Mouse (Mus musculus): ENCODE measurements around the gene Olfr557. TPM values are rescaled to one million over a fixed set of nuclear protein-coding genes. Genes with fewer than 3 reads are reported as not detected.

The Olfr557 gene
- not detected in 2 replicates for polyA plus RNA-seq (2012; rRNA removed; ENCODE audit: low replicate concordance)

GRCm38 (mm10) chr7:102695358-102696125 is at the start of gene Olfr557:
Gene Olfr557, plus strand, starts transcription at chr7:102695910.

GRCm38 (mm10) chr7:102658523-102658922 is 37.2 kb upstream of the Olfr557 start, which contains the start of gene Olfr555:
Gene Olfr555, plus strand, starts transcription at chr7:102658823.

GRCm38 (mm10) chr7:102664599-102664998 is 31.1 kb upstream of the Olfr557 start, which contains the start of gene Olfr556:
Gene Olfr556, plus strand, starts transcription at chr7:102664899.

GRCm38 (mm10) chr7:102686944-102687501 is 8.7 kb upstream of the Olfr557 start, which contains the start of gene Trim68:
Gene Trim68, minus strand, starts transcription at chr7:102687327.

GRCm38 (mm10) chr7:102701915-102702314 is 6.2 kb downstream of the Olfr557 start, which contains the start of gene Olfr558:
Gene Olfr558, plus strand, starts transcription at chr7:102702215.

GRCm38 (mm10) chr7:102718970-102719369 is 23.3 kb downstream of the Olfr557 start, which contains the start of gene Olfr33:
Gene Olfr33, minus strand, starts transcription at chr7:102719070.

GRCm38 (mm10) chr7:102727391-102727790 is 31.7 kb downstream of the Olfr557 start, which contains the start of gene Olfr559:
Gene Olfr559, minus strand, starts transcription at chr7:102727491.

Other genes starting within 250 kb of the Olfr557 start
- gene Olfr543, start 214.2 kb upstream of the Olfr557 start, polyA plus RNA-seq (2012; rRNA removed; ENCODE audit: low replicate concordance) = not detected in 2 replicates
- gene Olfr544, start 207.6 kb upstream of the Olfr557 start, polyA plus RNA-seq (2012; rRNA removed; ENCODE audit: low replicate concordance) = not detected in 2 replicates
- gene Olfr545, start 196.3 kb upstream of the Olfr557 start, polyA plus RNA-seq (2012; rRNA removed; ENCODE audit: low replicate concordance) = not detected in 2 replicates
- gene Olfr547, start 161.2 kb upstream of the Olfr557 start, polyA plus RNA-seq (2012; rRNA removed; ENCODE audit: low replicate concordance) = not detected in 2 replicates
- not detected in 2 replicates for gene Olfr548-ps1, start 155.0 kb upstream of the Olfr557 start, polyA plus RNA-seq (2012; rRNA removed; ENCODE audit: low replicate concordance)
- not detected in 2 replicates for gene Olfr549, start 146.0 kb upstream of the Olfr557 start, polyA plus RNA-seq (2012; rRNA removed; ENCODE audit: low replicate concordance)
- gene Trim21, start 130.4 kb upstream of the Olfr557 start, polyA plus RNA-seq (2012; rRNA removed; ENCODE audit: low replicate concordance) = 6.6 and 12.9 TPM in 2 replicates
- 0.78 and 0.91 TPM in 2 replicates for gene Olfr550, start 124.5 kb upstream of the Olfr557 start, polyA plus RNA-seq (2012; rRNA removed; ENCODE audit: low replicate concordance)
- not detected in 2 replicates for gene Olfr551, start 104.0 kb upstream of the Olfr557 start, polyA plus RNA-seq (2012; rRNA removed; ENCODE audit: low replicate concordance)
- not detected in 2 replicates for gene Olfr552, start 98.1 kb upstream of the Olfr557 start, polyA plus RNA-seq (2012; rRNA removed; ENCODE audit: low replicate concordance)
- gene Olfr553, start 77.7 kb upstream of the Olfr557 start, polyA plus RNA-seq (2012; rRNA removed; ENCODE audit: low replicate concordance) = not detected in 2 replicates
- not detected in 2 replicates for gene Olfr554, start 57.5 kb upstream of the Olfr557 start, polyA plus RNA-seq (2012; rRNA removed; ENCODE audit: low replicate concordance)
- gene Olfr555, start 37.1 kb upstream of the Olfr557 start, polyA plus RNA-seq (2012; rRNA removed; ENCODE audit: low replicate concordance) = not detected in 2 replicates
- gene Olfr556, start 31.0 kb upstream of the Olfr557 start, polyA plus RNA-seq (2012; rRNA removed; ENCODE audit: low replicate concordance) = not detected in 2 replicates
- gene Trim68, start 8.6 kb upstream of the Olfr557 start, polyA plus RNA-seq (2012; rRNA removed; ENCODE audit: low replicate concordance) = 23.8 and 50.9 TPM in 2 replicates
- gene Olfr558, start 6.3 kb downstream of the Olfr557 start, polyA plus RNA-seq (2012; rRNA removed; ENCODE audit: low replicate concordance) = 2.3 and 6.1 TPM in 2 replicates
- gene Olfr33, start 23.2 kb downstream of the Olfr557 start, polyA plus RNA-seq (2012; rRNA removed; ENCODE audit: low replicate concordance) = 0.33 TPM in 1 of 2 replicates, not detected in the other
- gene Olfr559, start 31.6 kb downstream of the Olfr557 start, polyA plus RNA-seq (2012; rRNA removed; ENCODE audit: low replicate concordance) = not detected in 2 replicates
- gene Olfr560, start 63.5 kb downstream of the Olfr557 start, polyA plus RNA-seq (2012; rRNA removed; ENCODE audit: low replicate concordance) = 0.09 TPM in 1 of 2 replicates, not detected in the other
- 3.2 and 8.0 TPM in 2 replicates for gene Olfr78, start 63.6 kb downstream of the Olfr557 start, polyA plus RNA-seq (2012; rRNA removed; ENCODE audit: low replicate concordance)
- 0.11 TPM in 1 of 2 replicates, not detected in the other for gene Olfr561, start 75.3 kb downstream of the Olfr557 start, polyA plus RNA-seq (2012; rRNA removed; ENCODE audit: low replicate concordance)
- gene Olfr564, start 107.6 kb downstream of the Olfr557 start, polyA plus RNA-seq (2012; rRNA removed; ENCODE audit: low replicate concordance) = not detected in 2 replicates
- not detected in 2 replicates for gene Olfr566, start 162.9 kb downstream of the Olfr557 start, polyA plus RNA-seq (2012; rRNA removed; ENCODE audit: low replicate concordance)
- not detected in 2 replicates for gene Olfr568, start 181.2 kb downstream of the Olfr557 start, polyA plus RNA-seq (2012; rRNA removed; ENCODE audit: low replicate concordance)
- not detected in 2 replicates for gene Olfr569, start 195.0 kb downstream of the Olfr557 start, polyA plus RNA-seq (2012; rRNA removed; ENCODE audit: low replicate concordance)
- gene Olfr570, start 198.7 kb downstream of the Olfr557 start, polyA plus RNA-seq (2012; rRNA removed; ENCODE audit: low replicate concordance) = not detected in 2 replicates
- not detected in 2 replicates for gene Olfr571, start 221.6 kb downstream of the Olfr557 start, polyA plus RNA-seq (2012; rRNA removed; ENCODE audit: low replicate concordance)
- gene Olfr572, start 228.5 kb downstream of the Olfr557 start, polyA plus RNA-seq (2012; rRNA removed; ENCODE audit: low replicate concordance) = not detected in 2 replicates
- not detected in 2 replicates for gene Olfr573-ps1, start 246.7 kb downstream of the Olfr557 start, polyA plus RNA-seq (2012; rRNA removed; ENCODE audit: low replicate concordance)

All from mammary gland, adult 2 months (tissue).